Mouse (Mus musculus) forebrain, embryonic 12.5 days (tissue): ENCODE results near the gene 1700017N19Rik. TPM values are rescaled to one million over a fixed set of nuclear protein-coding genes. Genes with fewer than 3 reads are reported as not detected.
"Not testable (repeated sequence)": the region's sequence is repeated elsewhere in the genome, so short reads cannot be mapped to it uniquely, and the experiment has no call there.

Experiments used
- ATAC-seq: fragments of 200-750 bp; cut with Nextera tagmentation; 2 replicates; pipeline ENCODE4 v1.8.0; 2017; ENCODE audit warnings: moderate TSS enrichment; ENCODE audit not compliant: low FRiP score
- H3K27ac ChIP-seq: fragments of 300-500 bp; sonication (generic); 2 replicates; pipeline ENCODE4 v1.5.1; 2016; ENCODE audit warnings: mild to moderate bottlenecking
- H3K27me3 ChIP-seq: fragments of 300-500 bp; sonication (generic); 2 replicates; pipeline ENCODE4 v1.6.1; 2016; ENCODE audit warnings: mild to moderate bottlenecking
- H3K36me3 ChIP-seq: fragments of 300-500 bp; sonication (generic); replicated peaks from 2 replicates; pipeline ENCODE4 v1.6.1; 2016; ENCODE audit warnings: mild to moderate bottlenecking
- H3K4me1 ChIP-seq: fragments of 300-500 bp; sonication (generic); 2 replicates; pipeline ENCODE4 v1.6.1; 2016
- H3K4me2 ChIP-seq: fragments of 300-500 bp; sonication (generic); 2 replicates; pipeline ENCODE4 v1.6.1; 2016; ENCODE audit warnings: mild to moderate bottlenecking, moderate library complexity
- H3K4me3 ChIP-seq: fragments of 300-500 bp; sonication (generic); replicated peaks from 2 replicates; pipeline ENCODE4 v1.5.1; 2016; ENCODE audit warnings: mild to moderate bottlenecking
- H3K9ac ChIP-seq: fragments of 300-500 bp; sonication (generic); 2 replicates; pipeline ENCODE4 v1.6.1; 2016; ENCODE audit warnings: mild to moderate bottlenecking
- H3K9me3 ChIP-seq: fragments of 300-500 bp; sonication (generic); 2 replicates; pipeline ENCODE4 v1.6.1; 2016
- WGBS: fragments of 180-500 bp; shearing (Covaris S2); methylation state at CpG from one replicate; pipeline ENCODE4 v1.1.7; 2016; 5-methylcytosine and 5-hydroxymethylcytosine counted together
- polyA plus RNA-seq: library from polyadenylated mRNA; unstranded; fragments of >200 nt; fragmentation: Nextera tagmentation; extraction: Ambion mirVana; gene quantifications from 2 replicates; pipeline ENCODE4 v1.2.1, GENCODE M21; 2016

1700017N19Rik gene
- not detected in 2 replicates for polyA plus RNA-seq

DNA sequence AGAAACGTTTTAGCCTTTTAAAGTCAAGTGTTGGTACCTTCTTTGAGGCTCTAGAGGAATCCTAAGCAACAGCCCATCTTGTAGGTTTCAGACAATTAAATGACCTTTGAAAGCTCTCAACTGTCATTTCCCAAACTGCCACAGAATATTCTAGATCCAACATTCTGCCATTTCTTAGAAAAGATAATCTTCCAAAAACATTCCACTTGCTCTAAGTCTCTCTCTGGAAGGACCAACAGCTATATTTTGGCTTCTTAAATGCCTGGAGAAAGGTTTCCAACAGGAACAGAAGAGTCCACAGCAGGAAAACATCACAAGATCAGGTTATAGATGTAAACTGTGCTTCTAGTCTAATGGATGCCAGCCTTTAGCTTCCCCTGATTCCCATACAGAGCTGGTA is at the start of gene 1700017N19Rik, which contains the start of gene 4930430F08Rik:
Gene 1700017N19Rik (plus strand): TSS at position 162 of the 400 bp plus-strand sequence.
Gene 4930430F08Rik (minus strand): TSS at position 101 of the 400 bp plus-strand sequence.
- Histone ChIP-seq H3K4me3 (peak within 1 kb of the TSS; percentile 73), H3K27ac (no peak within 1 kb of the TSS), H3K4me2 (peak within 1 kb of the TSS; percentile 71), H3K36me3 (no peaks in the 10 kb centered on the region), H3K9ac (no peak within 1 kb of the TSS), H3K4me1 (peaks cover 7% of the 10 kb centered on the region; the same call in 1 of the 2 replicates), H3K27me3 (no peaks in the 10 kb centered on the region), H3K9me3 (no peaks in the 10 kb centered on the region)
- ATAC-seq: no peak
- WGBS: 77% methylated on average over 1 of the region's 1 CpGs

GRCm38 (mm10) chr10:100556566-100557175 is 33.6 kb upstream of the 1700017N19Rik start:
- H3K36me3 ChIP-seq: peaks cover 19% of the 10 kb centered on the region
- H3K9me3 ChIP-seq: no peaks in the 10 kb centered on the region
- WGBS: 78% methylated on average over 3 of the region's 3 CpGs

DNA sequence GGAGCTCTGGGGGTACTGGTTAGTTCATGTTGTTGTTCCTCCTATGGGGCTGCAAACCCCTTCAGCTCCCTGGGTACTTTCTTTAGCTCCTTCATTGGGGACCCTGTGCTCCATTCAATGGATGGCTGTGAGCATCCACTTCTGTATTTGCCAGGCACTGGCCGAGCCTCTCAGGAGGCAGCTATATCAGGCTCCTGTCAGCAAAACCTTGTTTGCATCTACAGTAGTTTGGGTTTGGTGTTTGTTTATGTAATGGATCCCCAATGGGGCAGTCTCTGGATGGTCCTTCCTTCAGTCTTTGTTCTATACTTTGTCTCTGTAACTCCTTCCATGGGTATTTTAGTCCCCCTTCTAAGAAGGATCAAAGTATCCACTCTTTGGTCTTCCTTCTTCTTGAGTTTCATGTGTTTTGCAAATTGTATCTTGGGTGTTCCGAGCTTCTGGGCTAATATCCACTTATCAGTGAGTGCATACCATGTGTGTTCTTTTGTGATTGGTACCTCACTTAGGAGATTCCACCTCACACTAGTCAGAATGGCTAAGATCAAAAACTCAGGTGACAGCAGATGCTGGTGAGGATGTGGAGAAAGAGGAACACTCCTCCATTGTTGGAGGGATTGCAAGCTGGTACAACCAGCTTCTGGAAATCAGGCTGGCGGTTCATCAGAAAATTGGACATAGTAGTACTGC is 29.9 kb upstream of the 1700017N19Rik start:
- H3K4me3 ChIP-seq, H3K4me2 ChIP-seq, H3K9ac ChIP-seq, H3K27me3 ChIP-seq, ATAC-seq, H3K4me1 ChIP-seq, H3K27ac ChIP-seq, H3K9me3 ChIP-seq: not testable (repeated sequence)
- peaks cover 35% of the 10 kb centered on the region for H3K36me3 ChIP-seq
- WGBS: 92% methylated on average over 3 of the region's 3 CpGs

More at GRCm38 (mm10) chr10:100556566-100557175, 33.6 kb upstream of the 1700017N19Rik start:
- Histone ChIP-seq H3K4me2 (no peak overlapping the region), H3K27ac (no peak overlapping the region), H3K4me3 (no peak overlapping the region), H3K4me1 (no peaks in the 10 kb centered on the region), H3K9ac (no peak overlapping the region), H3K27me3 (no peaks in the 10 kb centered on the region)
- ATAC-seq: no peak

DNA sequence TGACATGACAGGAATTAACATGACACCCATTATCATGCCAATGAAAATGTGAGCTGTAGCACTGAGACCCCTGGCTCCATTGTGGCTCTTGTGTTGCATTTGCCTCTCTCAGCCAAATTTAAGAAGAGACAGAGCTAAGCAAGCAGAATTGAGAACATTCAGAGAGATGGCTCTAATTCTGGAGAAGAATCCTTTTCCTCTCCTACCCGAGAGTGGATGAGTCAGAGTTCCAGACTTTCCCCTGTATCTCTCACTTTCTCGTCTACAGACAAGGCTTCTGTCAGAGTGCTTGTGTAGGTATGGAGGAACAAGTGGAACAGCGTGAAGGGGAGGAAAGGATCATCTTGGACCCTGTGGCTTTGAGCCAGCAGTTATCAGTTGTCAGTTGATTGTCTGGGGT is 26.2 kb upstream of the 1700017N19Rik start:
- Histone ChIP-seq H3K36me3 (peaks cover 44% of the 10 kb centered on the region), H3K27ac (no peak overlapping the region), H3K4me2 (no peak overlapping the region), H3K4me1 (no peaks in the 10 kb centered on the region), H3K27me3 (no peaks in the 10 kb centered on the region), H3K4me3 (no peak overlapping the region), H3K9ac (no peak overlapping the region), H3K9me3 (no peaks in the 10 kb centered on the region)
- WGBS: 89% methylated on average over 3 of the region's 3 CpGs
- no peak for ATAC-seq

DNA sequence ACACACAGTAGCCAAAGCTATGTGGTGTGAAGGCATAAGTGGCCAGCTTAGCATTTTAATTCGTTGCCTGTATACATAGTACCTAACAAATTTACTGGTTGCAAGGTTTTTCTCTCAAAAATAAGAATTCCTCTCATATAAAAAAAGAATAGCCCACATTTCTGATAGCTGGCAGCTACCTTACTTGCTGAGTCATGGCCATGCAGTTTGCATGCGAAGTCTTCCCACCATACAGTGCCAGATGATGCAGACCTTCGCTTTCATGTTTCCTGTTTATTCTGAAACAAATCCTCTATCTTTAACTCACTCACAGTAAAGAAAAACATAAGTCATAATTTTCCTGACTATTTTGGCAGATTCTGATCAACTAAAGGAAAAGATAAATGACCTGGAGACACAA is 18.6 kb upstream of the 1700017N19Rik start:
- Histone ChIP-seq H3K4me3 (no peak overlapping the region), H3K36me3 (peaks cover 35% of the 10 kb centered on the region), H3K27me3 (no peaks in the 10 kb centered on the region), H3K4me2 (no peak overlapping the region), H3K9ac (no peak overlapping the region), H3K27ac (no peak overlapping the region), H3K9me3 (no peaks in the 10 kb centered on the region), H3K4me1 (no peaks in the 10 kb centered on the region)
- WGBS: 98% methylated on average over 3 of the region's 3 CpGs
- no peak for ATAC-seq

GRCm38 (mm10) chr10:100574505-100575149 is 15.7 kb upstream of the 1700017N19Rik start:
- no peaks in the 10 kb centered on the region for H3K27me3 ChIP-seq
- H3K27ac ChIP-seq: no peak overlapping the region
- H3K4me2 ChIP-seq: no peak overlapping the region
- 93% methylated on average over 7 of the region's 7 CpGs for WGBS
- H3K4me1 ChIP-seq: no peaks in the 10 kb centered on the region
- no peaks in the 10 kb centered on the region for H3K9me3 ChIP-seq
- peaks cover 32% of the 10 kb centered on the region for H3K36me3 ChIP-seq
- H3K9ac ChIP-seq: no peak overlapping the region
- no peak overlapping the region for H3K4me3 ChIP-seq
- no peak for ATAC-seq

DNA sequence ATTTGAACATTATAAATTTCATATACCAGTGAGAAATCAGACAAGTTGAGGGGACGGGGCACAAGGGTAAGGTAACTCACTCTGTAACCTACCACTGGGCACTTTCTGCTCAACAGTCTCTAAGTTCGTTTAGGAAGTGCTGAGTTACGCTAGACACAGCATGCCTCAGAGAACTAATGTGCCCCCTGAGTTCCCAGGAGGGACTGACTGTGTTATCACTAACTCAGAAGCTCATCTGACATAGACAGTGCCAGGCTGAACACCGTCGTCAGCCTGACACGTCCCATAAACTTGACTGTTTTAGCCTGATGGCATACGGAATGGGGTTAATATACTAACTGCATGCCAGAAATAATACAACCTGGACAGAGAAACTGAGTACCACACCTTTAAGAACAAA is 15.0 kb upstream of the 1700017N19Rik start:
- Histone ChIP-seq H3K4me2 (no peak overlapping the region), H3K36me3 (peaks cover 32% of the 10 kb centered on the region), H3K4me3 (no peak overlapping the region), H3K27me3 (no peaks in the 10 kb centered on the region), H3K9ac (no peak overlapping the region), H3K27ac (no peak overlapping the region), H3K4me1 (no peaks in the 10 kb centered on the region), H3K9me3 (no peaks in the 10 kb centered on the region)
- 96% methylated on average over 7 of the region's 7 CpGs for WGBS
- ATAC-seq: no peak

DNA sequence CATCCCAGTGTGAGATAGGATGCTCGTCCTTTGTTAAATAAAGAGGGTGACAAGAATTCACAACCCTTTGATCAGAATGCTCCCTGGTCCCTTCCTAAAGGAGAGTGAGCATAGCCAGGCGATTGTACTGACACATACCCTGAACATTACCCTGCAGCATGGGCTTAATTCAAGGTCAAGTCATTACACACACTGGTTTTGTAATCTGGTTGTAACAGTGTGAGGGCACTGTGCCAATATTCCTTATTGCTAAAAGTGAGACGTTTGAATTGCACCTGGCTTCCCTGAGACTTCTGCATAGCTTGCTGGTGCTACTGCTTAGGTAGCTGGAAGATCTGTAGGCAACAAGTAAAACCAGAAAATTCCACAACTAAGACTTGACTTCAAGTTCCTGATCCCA is 6.1 kb upstream of the 1700017N19Rik start:
- no peaks in the 10 kb centered on the region for H3K27me3 ChIP-seq
- no peak overlapping the region for H3K4me2 ChIP-seq
- 0 out of 2 replicates have a peak, but pooled peaks cover 4% of the 10 kb centered on the region for H3K36me3 ChIP-seq
- H3K27ac ChIP-seq: no peak overlapping the region
- no peaks in the 10 kb centered on the region for H3K9me3 ChIP-seq
- no peak overlapping the region for H3K4me3 ChIP-seq
- 84% methylated on average over 3 of the region's 3 CpGs for WGBS
- no peak overlapping the region for H3K9ac ChIP-seq
- ATAC-seq: no peak
- H3K4me1 ChIP-seq: peaks cover 7% of the 10 kb centered on the region; the same call in 1 of the 2 replicates

DNA sequence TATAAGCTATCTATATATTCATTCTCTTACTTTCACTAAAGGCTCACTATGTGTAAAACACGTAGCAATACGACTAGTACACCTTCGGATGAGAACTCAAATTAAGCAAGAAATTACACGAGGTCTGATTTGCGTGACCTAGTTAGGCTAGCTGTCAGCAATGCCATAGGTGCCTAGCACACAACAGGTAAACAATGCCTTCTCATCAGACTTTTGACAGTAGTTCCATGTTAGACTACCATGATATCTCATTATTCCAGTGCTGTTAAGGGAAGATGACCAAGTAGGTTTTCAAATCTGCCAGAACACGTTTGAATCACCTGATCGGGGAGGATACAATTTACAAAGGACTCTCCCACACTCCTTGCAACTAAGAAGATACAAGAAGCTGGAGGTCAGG is 1.8 kb upstream of the 1700017N19Rik start:
- 48% methylated on average over 7 of the region's 7 CpGs for WGBS
- ATAC-seq: no peak; the same call in 1 of the 2 replicates
- H3K36me3 ChIP-seq: 0 out of 2 replicates have a peak, but pooled peaks cover 4% of the 10 kb centered on the region
- H3K27ac ChIP-seq: no peak overlapping the region
- H3K27me3 ChIP-seq: no peaks in the 10 kb centered on the region
- no peaks in the 10 kb centered on the region for H3K9me3 ChIP-seq
- H3K9ac ChIP-seq: peak overlapping the region; percentile 70
- H3K4me3 ChIP-seq: peak overlapping the region; percentile 73
- peaks cover 7% of the 10 kb centered on the region; the same call in 1 of the 2 replicates for H3K4me1 ChIP-seq
- H3K4me2 ChIP-seq: peak overlapping the region; percentile 71

GRCm38 (mm10) chr10:100588932-100589388 is 1.3 kb upstream of the 1700017N19Rik start:
- 0 out of 2 replicates have a peak overlapping the region, but pooled peaks have one; percentile 53 for H3K27ac ChIP-seq
- 0 out of 2 replicates have a peak, but pooled peaks cover 4% of the 10 kb centered on the region for H3K36me3 ChIP-seq
- H3K9me3 ChIP-seq: no peaks in the 10 kb centered on the region
- ATAC-seq: peak; percentile 99
- H3K4me2 ChIP-seq: peak overlapping the region; percentile 71
- no peaks in the 10 kb centered on the region for H3K27me3 ChIP-seq
- peaks cover 7% of the 10 kb centered on the region; the same call in 1 of the 2 replicates for H3K4me1 ChIP-seq
- H3K9ac ChIP-seq: peak overlapping the region; percentile 70
- under 1% methylated on average over 31 of the region's 31 CpGs for WGBS
- H3K4me3 ChIP-seq: peak overlapping the region; percentile 73

DNA sequence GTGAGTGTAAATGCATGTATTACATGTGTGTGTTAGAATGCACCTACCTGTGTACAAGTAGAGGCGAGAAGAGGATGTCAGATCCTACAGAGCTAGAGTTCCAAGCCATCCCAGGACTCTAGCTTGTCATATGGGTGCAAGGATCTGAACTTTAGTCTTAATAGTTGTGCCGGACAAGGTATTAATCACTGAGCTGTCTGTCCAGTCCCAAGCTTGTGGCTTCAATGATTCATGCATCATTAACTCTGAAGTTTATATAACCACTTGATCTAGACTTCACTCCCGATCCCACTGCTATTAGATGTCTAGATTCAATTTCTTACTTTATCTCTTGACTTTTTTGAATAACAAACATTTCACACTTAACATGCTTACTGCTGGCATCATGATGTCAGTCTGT is 8.1 kb downstream of the 1700017N19Rik start:
- ATAC-seq: no peak
- no peak overlapping the region for H3K27ac ChIP-seq
- no peak overlapping the region for H3K4me2 ChIP-seq
- whole genome bisulfite sequencing: 84% methylated on average over 3 of the region's 3 CpGs
- no peaks in the 10 kb centered on the region for H3K9me3 ChIP-seq
- H3K4me3 ChIP-seq: no peak overlapping the region
- no peaks in the 10 kb centered on the region for H3K4me1 ChIP-seq
- H3K9ac ChIP-seq: no peak overlapping the region
- no peaks in the 10 kb centered on the region for H3K27me3 ChIP-seq
- H3K36me3 ChIP-seq: no peaks in the 10 kb centered on the region

DNA sequence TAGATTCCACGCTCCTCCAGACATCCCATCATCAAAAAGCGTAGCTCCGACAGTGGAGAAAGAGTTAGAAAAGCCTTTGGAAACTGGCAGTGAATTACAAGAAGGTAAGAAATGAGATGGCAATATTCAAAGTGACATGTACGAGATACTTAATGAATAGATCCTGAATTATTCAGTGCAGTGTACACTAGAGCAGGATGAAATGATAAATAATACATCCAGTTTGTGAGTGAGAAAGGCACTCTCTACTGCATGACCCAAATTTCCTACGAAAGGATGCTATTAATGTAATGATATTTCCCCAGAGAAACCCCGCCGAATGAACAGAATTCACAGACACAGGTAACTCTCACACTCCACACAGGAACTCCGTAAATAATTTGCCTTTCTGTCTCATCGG is 13.2 kb downstream of the 1700017N19Rik start:
- H3K9me3 ChIP-seq: no peaks in the 10 kb centered on the region
- no peaks in the 10 kb centered on the region for H3K36me3 ChIP-seq
- H3K4me2 ChIP-seq: no peak overlapping the region
- H3K4me1 ChIP-seq: no peaks in the 10 kb centered on the region
- no peaks in the 10 kb centered on the region for H3K27me3 ChIP-seq
- ATAC-seq: no peak
- no peak overlapping the region for H3K4me3 ChIP-seq
- H3K9ac ChIP-seq: no peak overlapping the region
- H3K27ac ChIP-seq: no peak overlapping the region
- WGBS: 89% methylated on average over 9 of the region's 9 CpGs
